Mouse (Mus musculus) heart, embryonic 14.5 days (tissue): ENCODE results near the gene Casz1. TPM values are rescaled to one million over a fixed set of nuclear protein-coding genes. Genes with fewer than 3 reads are reported as not detected.

ENCODE experiments used
- ATAC-seq: fragments of 200-750 bp; cut with Nextera tagmentation; 2 replicates; pipeline ENCODE4 v1.8.0; 2017; ENCODE audit warnings: low read depth, moderate TSS enrichment; ENCODE audit not compliant: insufficient number of reproducible peaks, insufficient read depth, low FRiP score
- H3K27ac ChIP-seq, 2 experiments: fragments of 200-500 bp in 1 of 2; fragments of 300-500 bp in 1 of 2; sonication (generic) in 1 of 2; replicated peaks in 1 of 2; 2 replicates each; pipeline ENCODE4 v1.5.1; 2012 to 2014; ENCODE audit warnings: low read depth in 2 of 2, low read length in 2 of 2, control low read depth in 1 of 2, mild to moderate bottlenecking in 1 of 2, mixed read lengths in 1 of 2; ENCODE audit not compliant: control insufficient read depth in 1 of 2, insufficient read depth in 1 of 2
- H3K27me3 ChIP-seq: fragments of 300-500 bp; sonication (generic); 2 replicates; pipeline ENCODE4 v1.6.1; 2014; ENCODE audit warnings: mild to moderate bottlenecking, low read length, control low read depth; ENCODE audit not compliant: control insufficient read depth, insufficient read depth
- H3K36me3 ChIP-seq: fragments of 300-500 bp; sonication (generic); 2 replicates; pipeline ENCODE4 v1.6.1; 2014; ENCODE audit warnings: mild to moderate bottlenecking, control low read depth, low read length, mixed read lengths; ENCODE audit not compliant: control insufficient read depth, insufficient read depth
- H3K4me1 ChIP-seq, 2 experiments: fragments of 200-500 bp in 1 of 2; fragments of 300-500 bp in 1 of 2; sonication (generic) in 1 of 2; 2 replicates each; pipeline ENCODE4 v1.6.1; 2012 to 2014; ENCODE audit warnings: low read length in 2 of 2, control low read depth in 1 of 2, mixed read lengths in 1 of 2; ENCODE audit not compliant: control insufficient read depth in 2 of 2, insufficient read depth in 2 of 2
- H3K4me2 ChIP-seq: fragments of 300-500 bp; sonication (generic); 2 replicates; pipeline ENCODE4 v1.6.1; 2014; ENCODE audit warnings: mild to moderate bottlenecking, low read length
- H3K4me3 ChIP-seq, 2 experiments: fragments of 200-500 bp in 1 of 2; fragments of 300-500 bp in 1 of 2; sonication (generic) in 1 of 2; 2 replicates each; pipeline ENCODE4 v1.5.1; 2012 to 2014; ENCODE audit warnings: low read length in 2 of 2, mild to moderate bottlenecking in 2 of 2, control low read depth in 1 of 2, low read depth in 1 of 2, moderate library complexity in 1 of 2; ENCODE audit not compliant: control insufficient read depth in 1 of 2, insufficient read depth in 1 of 2
- H3K9ac ChIP-seq: fragments of 300-500 bp; sonication (generic); 2 replicates; pipeline ENCODE4 v1.6.1; 2014; ENCODE audit warnings: mild to moderate bottlenecking, low read length
- H3K9me3 ChIP-seq: fragments of 300-500 bp; sonication (generic); 2 replicates; pipeline ENCODE4 v1.6.1; 2016; ENCODE audit warnings: low read length, control low read depth; ENCODE audit not compliant: control insufficient read depth
- WGBS: fragments of 180-500 bp; shearing (Covaris S2); extraction: QIAGEN DNeasy Blood & Tissue Kit; methylation state at CpG from one replicate; pipeline ENCODE4 v1.1.7; 2014; 5-methylcytosine and 5-hydroxymethylcytosine counted together
- polyA plus RNA-seq: library from polyadenylated mRNA; unstranded; fragments of >200 nt; fragmentation: Nextera tagmentation; extraction: Ambion mirVana; gene quantifications from 2 replicates; pipeline ENCODE4 v1.2.1, GENCODE M21; 2014

Casz1 gene
- polyA plus RNA-seq, 1 experiment from 2014 or later = 24.6 TPM

GRCm38 (mm10) chr4:148925589-148926359 is 121.5 kb downstream of the Casz1 start:
- Histone ChIP-seq H3K4me3 (no peak overlapping the region), H3K36me3 (peaks cover 7% of the 10 kb centered on the region; the same call in 1 of the 2 replicates), H3K27me3 (no peaks in the 10 kb centered on the region; the same call in 1 of the 2 replicates), H3K4me2 (peak overlapping the region; percentile 31; the same call in 1 of the 2 replicates), H3K27ac (peak overlapping the region; percentile 25 to 88), H3K4me1 (peaks cover 55 to 90% of the 10 kb centered on the region in 2 experiments), H3K9me3 (no peaks in the 10 kb centered on the region), H3K9ac (peak overlapping the region; percentile 63)
- no peak for ATAC-seq
- WGBS = 23% methylated on average over 18 of the region's 18 CpGs

DNA sequence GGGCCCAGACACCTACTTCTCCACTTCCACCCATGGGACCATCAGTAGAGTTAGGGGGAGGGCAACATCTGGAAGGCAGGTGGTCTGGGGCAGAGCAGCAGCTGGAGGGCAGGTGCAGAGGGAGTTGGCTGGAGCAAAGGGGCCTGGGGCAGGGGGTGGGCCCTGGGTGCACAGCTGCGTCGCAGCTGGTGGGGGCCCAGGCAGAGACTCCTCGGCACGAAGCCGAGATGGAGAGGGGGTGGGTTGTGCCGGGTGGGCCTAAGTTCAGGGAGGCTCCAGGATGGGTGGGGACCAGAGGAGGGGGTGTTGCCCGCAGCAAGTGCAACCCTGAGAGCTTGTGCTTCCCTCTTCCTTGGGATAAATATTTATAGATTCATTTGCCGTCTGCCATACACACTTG is 122.2 kb downstream of the Casz1 start:
- Histone ChIP-seq H3K4me2 (peak overlapping the region; percentile 31; the same call in 1 of the 2 replicates), H3K36me3 (peaks cover 7% of the 10 kb centered on the region; the same call in 1 of the 2 replicates), H3K9me3 (no peaks in the 10 kb centered on the region), H3K4me1 (peaks cover 60 to 89% of the 10 kb centered on the region in 2 experiments), H3K4me3 (no peak overlapping the region), H3K27ac (peak overlapping the region in 1 of 2 experiments; percentile 88; a peak in 2 of 4 replicates), H3K9ac (peak overlapping the region; percentile 63), H3K27me3 (no peaks in the 10 kb centered on the region; the same call in 1 of the 2 replicates)
- WGBS = 40% methylated on average over 8 of the region's 8 CpGs
- no peak for ATAC-seq

- Histone ChIP-seq H3K4me3 (no peak overlapping the region), H3K36me3 (peaks cover 15% of the 10 kb centered on the region), H3K4me2 (no peak overlapping the region), H3K4me1 (peaks cover 58 to 85% of the 10 kb centered on the region in 2 experiments), H3K9me3 (no peaks in the 10 kb centered on the region), H3K27me3 (no peaks in the 10 kb centered on the region), H3K27ac (peak overlapping the region; percentile 42 to 88), H3K9ac (peak overlapping the region; percentile 59)
- 31% methylated on average over 9 of the region's 9 CpGs for WGBS
- no peak for ATAC-seq
Observed at GRCm38 (mm10) chr4:148928316-148928715, 124.1 kb downstream of the Casz1 start.

DNA sequence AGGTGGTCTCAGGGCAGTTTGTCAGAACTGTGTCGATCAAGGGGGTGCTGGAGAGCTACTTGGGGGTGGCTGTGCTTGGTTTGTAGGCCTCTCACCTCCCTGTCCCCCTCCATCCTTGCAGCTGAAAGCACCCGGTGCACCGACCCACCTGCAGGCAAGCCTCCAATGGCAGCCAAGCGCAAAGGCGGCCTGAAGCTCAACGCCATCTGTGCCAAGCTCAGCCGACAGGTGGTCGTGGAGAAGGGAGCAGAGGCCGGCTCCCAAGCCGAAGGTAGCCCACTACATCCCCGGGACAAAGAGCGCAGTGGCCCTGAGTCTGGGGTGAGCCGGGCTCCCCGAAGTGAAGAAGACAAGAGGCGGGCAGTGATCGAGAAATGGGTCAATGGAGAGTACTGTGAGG is 124.6 kb downstream of the Casz1 start:
- Histone ChIP-seq H3K4me2 (no peak overlapping the region), H3K27ac (peak overlapping the region; percentile 42 to 88; a peak in 3 of 4 replicates), H3K4me1 (peaks cover 55 to 83% of the 10 kb centered on the region in 2 experiments), H3K27me3 (no peaks in the 10 kb centered on the region), H3K9me3 (no peaks in the 10 kb centered on the region), H3K36me3 (peaks cover 21% of the 10 kb centered on the region), H3K9ac (peak overlapping the region; percentile 59; the same call in 1 of the 2 replicates), H3K4me3 (no peak overlapping the region)
- WGBS = 87% methylated on average over 16 of the region's 16 CpGs
- no peak for ATAC-seq

- peak; percentile 43 for ATAC-seq
- Histone ChIP-seq H3K4me2 (peak overlapping the region; percentile 40), H3K4me1 (peaks cover 58 to 81% of the 10 kb centered on the region in 2 experiments), H3K9me3 (no peaks in the 10 kb centered on the region), H3K27me3 (no peaks in the 10 kb centered on the region), H3K36me3 (peaks cover 38% of the 10 kb centered on the region), H3K9ac (peak overlapping the region; percentile 66), H3K27ac (peak overlapping the region; percentile 88 to 98), H3K4me3 (no peak overlapping the region)
- 28% methylated on average over 9 of the region's 9 CpGs for WGBS
Observed at GRCm38 (mm10) chr4:148930721-148931229, 126.5 kb downstream of the Casz1 start.

GRCm38 (mm10) chr4:148933109-148933508 is 128.9 kb downstream of the Casz1 start:
- peaks cover 42 to 60% of the 10 kb centered on the region in 2 experiments for H3K4me1 ChIP-seq
- 73% methylated on average over 13 of the region's 13 CpGs for WGBS

GRCm38 (mm10) chr4:148935211-148935610 is 131.0 kb downstream of the Casz1 start:
- Histone ChIP-seq H3K27me3 (no peaks in the 10 kb centered on the region), H3K36me3 (peaks cover 75% of the 10 kb centered on the region), H3K9me3 (no peaks in the 10 kb centered on the region), H3K4me2 (peak overlapping the region; percentile 14; the same call in 1 of the 2 replicates), H3K4me1 (peaks cover 36 to 51% of the 10 kb centered on the region in 2 experiments), H3K27ac (peak overlapping the region; percentile 57 to 75), H3K4me3 (no peak overlapping the region), H3K9ac (peak overlapping the region; percentile 62)
- ATAC-seq = peak; percentile 49; the same call in 1 of the 2 replicates
- 8% methylated on average over 13 of the region's 13 CpGs for WGBS

More at GRCm38 (mm10) chr4:148933109-148933508, 128.9 kb downstream of the Casz1 start:
- H3K4me3 ChIP-seq = no peak overlapping the region
- no peaks in the 10 kb centered on the region for H3K27me3 ChIP-seq
- ATAC-seq = no peak
- H3K9ac ChIP-seq = no peak overlapping the region
- H3K4me2 ChIP-seq = no peak overlapping the region
- H3K9me3 ChIP-seq = no peaks in the 10 kb centered on the region
- H3K27ac ChIP-seq = no peak overlapping the region
- H3K36me3 ChIP-seq = peaks cover 61% of the 10 kb centered on the region
